ENCODE assay signal across 8 mouse cellular contexts in the genomic region with DNA sequence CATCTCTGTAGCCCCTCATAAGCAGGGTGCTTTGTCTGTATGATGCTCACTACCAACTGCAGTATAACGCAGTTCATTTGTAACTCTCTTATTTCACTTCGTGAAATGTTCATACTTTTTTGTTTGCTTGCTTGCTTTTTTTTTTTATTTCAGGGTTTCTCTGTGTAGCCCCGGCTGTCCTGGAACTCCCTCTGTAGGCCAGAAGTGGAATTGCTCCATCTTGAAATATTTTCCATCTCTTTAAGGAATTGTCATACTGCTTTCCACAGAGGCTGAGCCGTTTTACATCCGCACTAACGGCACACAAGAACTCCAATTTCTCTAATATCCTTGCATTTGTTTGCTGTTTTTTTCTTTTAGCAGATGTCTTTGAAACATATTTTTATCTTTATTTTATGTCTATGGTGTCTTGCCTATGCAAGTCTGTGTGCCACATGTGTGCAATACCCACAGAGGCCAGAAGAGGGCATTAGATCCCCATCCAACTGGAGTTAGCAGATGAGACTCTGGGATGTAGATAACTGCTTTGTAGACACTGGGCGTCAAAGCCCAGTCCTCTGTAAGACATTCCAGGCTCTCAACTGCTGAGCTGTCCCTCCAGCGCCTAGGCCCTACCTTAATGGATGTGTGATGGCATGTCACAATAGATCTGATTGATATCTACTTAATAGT. TPM values are rescaled to one million over a fixed set of nuclear protein-coding genes. Genes with fewer than 3 reads are reported as not detected.
A peak's percentile ranks its signal among the peaks of the same experiment; 100 is the strongest.
DNase-seq lines count a peak whose midpoint lies in the region; ATAC-seq and TF ChIP-seq lines count a peak whose summit lies in the region.

No protein-coding gene starts in this region.

- no peak overlapping the region for H3K27ac ChIP-seq in midbrain, embryonic 11.5 days (ENCODE audit: low read depth, low read length)
- H3K27ac ChIP-seq in midbrain, embryonic 15.5 days, result no peak overlapping the region
- H3K27ac ChIP-seq in bone marrow macrophage, adult 2 months (ENCODE audit: insufficient read depth, low read depth, low read length), result no peak overlapping the region
- H3K27ac ChIP-seq in liver, postnatal 0 days (ENCODE audit: low read depth), result no peak overlapping the region

- TF ChIP-seq CTCF in bone marrow macrophage, adult 2 months (IDR thresholded peaks at IDR 0.05; ENCODE audit: low read depth, low read length), result peak; percentile 37; the same call in 1 of the 2 replicates
- TF ChIP-seq CTCF in liver, postnatal 0 days (IDR thresholded peaks at IDR 0.05; ENCODE audit: low read depth), result peak; percentile 45

- no peak overlapping the region for H3K4me2 ChIP-seq in midbrain, embryonic 11.5 days
- H3K4me2 ChIP-seq in midbrain, embryonic 15.5 days, result no peak overlapping the region
- H3K4me2 ChIP-seq in liver, postnatal 0 days (ENCODE audit: low read depth, low read length), result no peak overlapping the region

- no peaks in the 10 kb centered on the region for H3K27me3 ChIP-seq in midbrain, embryonic 11.5 days (ENCODE audit: control insufficient read depth, insufficient read depth, low read length)
- no peaks in the 10 kb centered on the region for H3K27me3 ChIP-seq in midbrain, embryonic 15.5 days (replicated peaks)
- H3K27me3 ChIP-seq in liver, postnatal 0 days (ENCODE audit: insufficient read depth, low read length), result no peaks in the 10 kb centered on the region

- no peak for ATAC-seq in midbrain, embryonic 11.5 days (ENCODE audit: low FRiP score)
- ATAC-seq in midbrain, embryonic 15.5 days (replicated peaks), result no peak
- ATAC-seq in liver, postnatal 0 days, result no peak

- H3K36me3 ChIP-seq in midbrain, embryonic 11.5 days (ENCODE audit: control insufficient read depth, insufficient read depth, low read length), result no peaks in the 10 kb centered on the region
- no peaks in the 10 kb centered on the region for H3K36me3 ChIP-seq in midbrain, embryonic 15.5 days (replicated peaks)
- no peaks in the 10 kb centered on the region for H3K36me3 ChIP-seq in liver, postnatal 0 days (replicated peaks; ENCODE audit: insufficient read depth, low read length)

- DNase-seq in heart, adult 11 months, result peak; percentile 76
- DNase-seq in heart, adult 9 months (ENCODE audit: low spot score in 2 of 2), result no peak
- DNase-seq in midbrain, embryonic 11.5 days (ENCODE audit: low spot score, missing footprints), result peak; percentile 86
- DNase-seq in liver, postnatal 0 days, result peak; percentile 55
- no peak for DNase-seq in urinary bladder, postnatal 10 days (ENCODE audit: low spot score)
- no peak for DNase-seq in Muller cell, postnatal 12 days (ENCODE audit: inconsistent ontology term)

- 81% methylated on average over 8 of the region's 8 CpGs for WGBS in midbrain, embryonic 11.5 days
- WGBS in midbrain, embryonic 15.5 days, result 82% methylated on average over 8 of the region's 8 CpGs
- WGBS in liver, postnatal 0 days (ENCODE audit: insufficient replicate concordance), result 70% methylated on average over 8 of the region's 8 CpGs

- no peak for TF ChIP-seq POLR2A in bone marrow macrophage, adult 2 months (IDR thresholded peaks at IDR 0.05; ENCODE audit: borderline replicate concordance, low read depth, low read length)

- H3K4me1 ChIP-seq in midbrain, embryonic 11.5 days (ENCODE audit: control insufficient read depth, insufficient read depth, low read length), result no peaks in the 10 kb centered on the region
- H3K4me1 ChIP-seq in midbrain, embryonic 15.5 days, result no peaks in the 10 kb centered on the region
- H3K4me1 ChIP-seq in bone marrow macrophage, adult 2 months (ENCODE audit: control insufficient read depth, insufficient read depth, low read length), result no peaks in the 10 kb centered on the region
- H3K4me1 ChIP-seq in liver, postnatal 0 days (ENCODE audit: insufficient read depth), result no peaks in the 10 kb centered on the region

- H3K4me3 ChIP-seq in midbrain, embryonic 11.5 days (ENCODE audit: low read depth, low read length), result no peak overlapping the region
- no peak overlapping the region for H3K4me3 ChIP-seq in midbrain, embryonic 15.5 days
- H3K4me3 ChIP-seq in bone marrow macrophage, adult 2 months (ENCODE audit: insufficient read depth, low read length), result no peak overlapping the region
- H3K4me3 ChIP-seq in liver, postnatal 0 days (ENCODE audit: low read depth, low read length), result no peak overlapping the region

- peaks cover 3% of the 10 kb centered on the region; the same call in 1 of the 2 replicates for H3K9me3 ChIP-seq in midbrain, embryonic 11.5 days (ENCODE audit: control insufficient read depth, low read length)
- H3K9me3 ChIP-seq in midbrain, embryonic 15.5 days, result no peaks in the 10 kb centered on the region
- no peaks in the 10 kb centered on the region for H3K9me3 ChIP-seq in liver, postnatal 0 days (ENCODE audit: low read length)

- TF ChIP-seq EP300 in liver, postnatal 0 days (IDR thresholded peaks at IDR 0.05; ENCODE audit: low read depth), result no peak

- H3K9ac ChIP-seq in midbrain, embryonic 11.5 days (ENCODE audit: low read length), result no peak overlapping the region
- no peak overlapping the region for H3K9ac ChIP-seq in midbrain, embryonic 15.5 days
- no peak overlapping the region for H3K9ac ChIP-seq in liver, postnatal 0 days (replicated peaks)

RNA-seq across cellular contexts. Expression of a gene that starts 13.6 kb away (rescaled TPM):
- not detected in 2 replicates for polyA plus RNA-seq in midbrain, embryonic 11.5 days (2014; fragmentation: Nextera tagmentation; extraction: Ambion mirVana)
- polyA plus RNA-seq in midbrain, embryonic 15.5 days (2015; fragmentation: Nextera tagmentation; extraction: Ambion mirVana), result not detected in 2 replicates
- not detected in 2 replicates for polyA plus RNA-seq in bone marrow macrophage, adult 2 months (2012; ENCODE audit: insufficient read depth, insufficient read length, missing spikeins)
- polyA plus RNA-seq in liver, postnatal 0 days (2015; fragmentation: Nextera tagmentation; extraction: Ambion mirVana), result not detected in 2 replicates

RNA-seq across cellular contexts. Expression of a gene that starts 46.1 kb away (rescaled TPM):
- 0.08 and 0.18 TPM in 2 replicates for polyA plus RNA-seq in midbrain, embryonic 11.5 days (2014; fragmentation: Nextera tagmentation; extraction: Ambion mirVana)
- polyA plus RNA-seq in midbrain, embryonic 15.5 days (2015; fragmentation: Nextera tagmentation; extraction: Ambion mirVana), result 0.82 and 0.98 TPM in 2 replicates
- polyA plus RNA-seq in bone marrow macrophage, adult 2 months (2012; ENCODE audit: insufficient read depth, insufficient read length, missing spikeins), result not detected in 2 replicates
- polyA plus RNA-seq in liver, postnatal 0 days (2015; fragmentation: Nextera tagmentation; extraction: Ambion mirVana), result 0.86 and 1.2 TPM in 2 replicates

Comparison
In these comparisons a context has a peak if more than half of its experiments do, and no peak if none do; other contexts are left out.
1. DNase-seq: peak in heart, adult 11 months (single experiment), midbrain, embryonic 11.5 days (single experiment) and liver, postnatal 0 days (single experiment); none in heart, adult 9 months (0 of 2), urinary bladder, postnatal 10 days (single experiment) and Muller cell, postnatal 12 days (single experiment).